Mouse (Mus musculus): ENCODE data around the gene Cdkl4.

GRCm38 (mm10) chr17:80603079-80603625 lies 25.5 kb upstream of the Cdkl4 start:
- no peak for TF ChIP-seq CTCF (IDR thresholded peaks at IDR 0.05; ENCODE audit: low read depth, low read length)
- no peak for TF ChIP-seq GATA1 (IDR thresholded peaks at IDR 0.05; ENCODE audit: borderline replicate concordance, low read length)
